ENCODE assay signal across 8 mouse cellular contexts in the genomic region with DNA sequence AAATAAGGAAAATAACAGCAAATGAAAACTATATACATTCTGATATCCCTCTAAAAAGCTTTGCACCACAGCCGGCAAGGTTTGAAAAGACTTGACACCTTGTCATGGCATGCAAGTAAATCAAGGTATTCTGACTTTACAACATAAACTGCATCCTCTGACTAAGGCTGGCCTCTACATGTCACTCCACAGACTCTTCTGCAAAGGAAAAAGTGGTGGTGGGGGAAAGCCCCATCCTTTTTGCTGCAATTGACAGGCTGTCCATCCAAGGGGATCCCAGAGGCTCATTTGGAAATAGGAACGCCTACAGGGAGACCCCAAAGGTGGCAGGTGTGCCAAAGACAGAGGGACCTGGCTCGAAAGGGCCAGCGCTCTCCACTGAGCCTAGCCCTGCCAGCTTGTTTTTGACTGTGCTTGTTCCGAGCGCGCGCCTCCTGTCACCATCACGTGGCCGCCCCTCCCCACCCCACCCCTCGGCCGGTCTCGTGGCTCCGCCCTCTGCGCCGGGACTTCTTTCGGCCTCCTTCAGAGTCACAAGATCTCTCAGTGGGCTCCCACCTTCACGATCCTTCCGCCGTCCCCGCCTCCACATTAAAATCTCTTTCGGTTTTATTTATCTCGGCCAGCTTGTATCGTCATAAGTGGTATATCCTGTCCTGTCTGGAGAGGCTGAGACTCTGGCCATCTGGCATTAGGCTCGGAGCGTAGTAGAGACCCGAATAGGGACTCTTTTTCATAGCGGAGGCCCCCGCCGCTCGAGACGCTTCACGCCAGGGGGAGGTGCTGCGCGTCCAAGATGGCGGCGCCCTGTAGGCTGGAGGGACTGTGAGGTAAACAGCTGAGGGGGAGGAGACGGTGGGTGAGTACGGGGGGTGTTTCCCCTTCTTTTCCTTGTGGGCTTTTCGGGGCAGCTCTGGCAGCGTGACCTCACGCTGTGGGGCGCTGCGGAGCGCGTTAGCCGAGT. TPM values are rescaled to one million over a fixed set of nuclear protein-coding genes. Genes with fewer than 3 reads are reported as not detected.
DNase-seq lines count a peak whose midpoint lies in the region; ATAC-seq lines count a peak whose summit lies in the region.

Gene Tsc1, plus strand, starts transcription at position 768 of the 964 bp plus-strand sequence.

- H3K4me3 ChIP-seq in hindbrain, embryonic 11.5 days (ENCODE audit: low read depth, low read length) = peak within 1 kb of the TSS; percentile 100

- peaks cover 4% of the 10 kb centered on the region; the same call in 1 of the 2 replicates for H3K4me1 ChIP-seq in hindbrain, embryonic 11.5 days (replicated peaks; ENCODE audit: control insufficient read depth, insufficient read depth, low read length)

- DNase-seq in Muller cell, postnatal 12 days (ENCODE audit: inconsistent ontology term) = peak; percentile 99
- peak; percentile 96 for DNase-seq in cerebellum, adult 9-11 months
- peak; percentile 88 to 96 for DNase-seq in frontal cortex, adult 2 months (ENCODE audit: extremely low spot score in 1 of 2, low spot score in 1 of 2)
- peak; percentile 96 for DNase-seq in hindbrain, embryonic 11.5 days (ENCODE audit: low spot score)
- peak; percentile 94 to 95 for DNase-seq in layer of hippocampus, postnatal 10 days (ENCODE audit: low spot score in 2 of 2)
- peak; percentile 97 for DNase-seq in lung, postnatal 10 days
- DNase-seq in ovary, postnatal 36 days (ENCODE audit: low spot score) = peak; percentile 93
- peak; percentile 96 for DNase-seq in thymus, postnatal 25 days

- H3K27me3 ChIP-seq in hindbrain, embryonic 11.5 days (ENCODE audit: control insufficient read depth, insufficient read depth, low read length) = no peaks in the 10 kb centered on the region

- peak within 1 kb of the TSS; percentile 60 for H3K4me2 ChIP-seq in hindbrain, embryonic 11.5 days (replicated peaks; ENCODE audit: low read depth, low read length)

- H3K36me3 ChIP-seq in hindbrain, embryonic 11.5 days (ENCODE audit: control insufficient read depth, insufficient read depth, low read length) = no peaks in the 10 kb centered on the region

- peak within 1 kb of the TSS; percentile 90 for H3K9ac ChIP-seq in hindbrain, embryonic 11.5 days (ENCODE audit: low read depth, low read length)

- H3K27ac ChIP-seq in hindbrain, embryonic 11.5 days (ENCODE audit: low read depth, low read length) = peak within 1 kb of the TSS; percentile 89

- ATAC-seq in hindbrain, embryonic 11.5 days (ENCODE audit: low FRiP score) = peak; percentile 95

- 2% methylated on average over 46 of the region's 47 CpGs for WGBS in hindbrain, embryonic 11.5 days

- no peaks in the 10 kb centered on the region for H3K9me3 ChIP-seq in hindbrain, embryonic 11.5 days (ENCODE audit: control insufficient read depth, low read length)

RNA-seq across cellular contexts. Expression of gene Tsc1, which starts in this region (rescaled TPM):
- 31.0 and 33.7 TPM in 2 replicates for polyA plus RNA-seq in frontal cortex, adult 2 months (2012; rRNA removed)
- 22.4 and 25.1 TPM in 2 replicates for polyA plus RNA-seq in hindbrain, embryonic 11.5 days (2014; fragmentation: Nextera tagmentation; extraction: Ambion mirVana)
- total RNA-seq in layer of hippocampus, postnatal 10 days (2021) = 10 to 100 TPM; 43.8 to 44.8 TPM

Comparison
In these comparisons a context has a peak if more than half of its experiments do, and no peak if none do; other contexts are left out.
1. Peak in every context shown above with its lines: DNase-seq, ATAC-seq, H3K4me3 ChIP-seq and H3K27ac ChIP-seq.